Mouse (Mus musculus) skeletal muscle tissue, postnatal 0 days (tissue): ENCODE results near the gene Vmn2r66. TPM values are rescaled to one million over a fixed set of nuclear protein-coding genes. Genes with fewer than 3 reads are reported as not detected.

Experiments used
- polyA plus RNA-seq: library from polyadenylated mRNA; unstranded; fragments of >200 nt; fragmentation: Nextera tagmentation; extraction: Ambion mirVana; gene quantifications from 2 replicates; pipeline ENCODE4 v1.2.1, GENCODE M21; 2015

Vmn2r66 gene
- polyA plus RNA-seq = not detected in 2 replicates

GRCm38 (mm10) chr7:85012168-85012567, at the start of gene Vmn2r66:
Gene Vmn2r66 (minus strand): TSS chr7:85012268.

GRCm38 (mm10) chr7:84964015-84964414, 48.1 kb downstream of the Vmn2r66 start, which contains the start of gene Vmn2r65:
Gene Vmn2r65 (minus strand): TSS chr7:84964115.

Other genes starting within 250 kb of the Vmn2r66 start
- gene Olfr291, start 158.7 kb downstream of the Vmn2r66 start, polyA plus RNA-seq = not detected in 2 replicates
- gene Vmn2r65, start 48.2 kb downstream of the Vmn2r66 start, polyA plus RNA-seq = not detected in 2 replicates
- not detected in 2 replicates for gene Vmn2r67, start 143.7 kb upstream of the Vmn2r66 start, polyA plus RNA-seq
- gene Vmn2r68, start 225.5 kb upstream of the Vmn2r66 start, polyA plus RNA-seq = not detected in 2 replicates